Comparison of ENCODE assay signal across 9 mouse cellular contexts in genomic region chr5:122621376-122621886, GRCm38 (mm10). TPM values are rescaled to one million over a fixed set of nuclear protein-coding genes. Genes with fewer than 3 reads are reported as not detected.
DNase-seq lines count a peak whose midpoint lies in the region; ATAC-seq and TF ChIP-seq lines count a peak whose summit lies in the region.
"Had no signal": no experiment of that assay in that cellular context is flagged by ENCODE, and none has a peak within 500 bp of the region (broad histone marks: within the 10 kb centered on the region; RNA-seq: fewer than 3 reads in every experiment).

No protein-coding gene starts in this region.

- no peaks in the 10 kb centered on the region for H3K27me3 ChIP-seq in midbrain, embryonic 10.5 days (ENCODE audit: low read depth, poor library complexity, severe bottlenecking)
- H3K27me3 ChIP-seq in midbrain, embryonic 11.5 days (ENCODE audit: control insufficient read depth, insufficient read depth, low read length) = no peaks in the 10 kb centered on the region
- no peaks in the 10 kb centered on the region for H3K27me3 ChIP-seq in embryonic facial prominence, embryonic 14.5 days (replicated peaks; ENCODE audit: control insufficient read depth, insufficient read depth, low read length)
- H3K27me3 ChIP-seq in heart, postnatal 0 days (ENCODE audit: control insufficient read depth, insufficient read depth, low read length) = no peaks in the 10 kb centered on the region
- H3K27me3 ChIP-seq in limb, embryonic 10.5 days (ENCODE audit: low read depth, poor library complexity, severe bottlenecking) = no peaks in the 10 kb centered on the region

- WGBS in midbrain, embryonic 10.5 days = 37% methylated on average over 7 of the region's 7 CpGs
- WGBS in midbrain, embryonic 11.5 days = 37% methylated on average over 7 of the region's 7 CpGs
- WGBS in embryonic facial prominence, embryonic 14.5 days = 9% methylated on average over 7 of the region's 7 CpGs
- 9% methylated on average over 7 of the region's 7 CpGs for WGBS in heart, postnatal 0 days
- WGBS in limb, embryonic 10.5 days = 3% methylated on average over 7 of the region's 7 CpGs

- peak; percentile 5; the same call in 1 of the 2 replicates for TF ChIP-seq CTCF in heart, postnatal 0 days (IDR thresholded peaks at IDR 0.05; ENCODE audit: low read depth)

- peak overlapping the region; percentile 72; the same call in 1 of the 2 replicates for H3K27ac ChIP-seq in midbrain, embryonic 10.5 days (replicated peaks)
- no peak overlapping the region for H3K27ac ChIP-seq in midbrain, embryonic 11.5 days (ENCODE audit: low read depth, low read length)
- H3K27ac ChIP-seq in embryonic facial prominence, embryonic 14.5 days (replicated peaks; ENCODE audit: low read depth, low read length) = peak overlapping the region; percentile 80
- peak overlapping the region; percentile 98 for H3K27ac ChIP-seq in heart, postnatal 0 days (ENCODE audit: low read depth)
- peak overlapping the region; percentile 92 for H3K27ac ChIP-seq in limb, embryonic 10.5 days
- H3K27ac ChIP-seq: liver, embryonic 14.5 days had no signal

- ATAC-seq in midbrain, embryonic 11.5 days (ENCODE audit: low FRiP score) = no peak
- peak; percentile 88 for ATAC-seq in embryonic facial prominence, embryonic 14.5 days (ENCODE audit: low read depth)
- peak; percentile 93 for ATAC-seq in heart, postnatal 0 days (ENCODE audit: insufficient read depth, low read depth)
- no peak for ATAC-seq in erythroblast, adult 5-6 weeks (replicated peaks; ENCODE audit: low FRiP score, poor library complexity, severe bottlenecking)
- ATAC-seq in cerebellum, adult (ENCODE audit: insufficient number of reproducible peaks, low FRiP score, low TSS enrichment) = no peak

- TF ChIP-seq EP300 in heart, postnatal 0 days (IDR thresholded peaks at IDR 0.05; ENCODE audit: low read depth) = peak; percentile 99

- no peak overlapping the region for H3K9ac ChIP-seq in midbrain, embryonic 11.5 days (ENCODE audit: low read length)
- H3K9ac ChIP-seq in embryonic facial prominence, embryonic 14.5 days (ENCODE audit: low read depth, low read length) = no peak overlapping the region
- no peak overlapping the region; the same call in 1 of the 2 replicates for H3K9ac ChIP-seq in heart, postnatal 0 days (replicated peaks; ENCODE audit: low read depth, low read length)
- H3K9ac ChIP-seq: liver, embryonic 14.5 days had no signal

- no peaks in the 10 kb centered on the region for H3K9me3 ChIP-seq in midbrain, embryonic 10.5 days (replicated peaks)
- no peaks in the 10 kb centered on the region for H3K9me3 ChIP-seq in midbrain, embryonic 11.5 days (ENCODE audit: control insufficient read depth, low read length)
- no peaks in the 10 kb centered on the region for H3K9me3 ChIP-seq in embryonic facial prominence, embryonic 14.5 days (ENCODE audit: control insufficient read depth, low read length)
- H3K9me3 ChIP-seq in heart, postnatal 0 days (replicated peaks; ENCODE audit: control insufficient read depth, low read length) = no peaks in the 10 kb centered on the region
- no peaks in the 10 kb centered on the region; the same call in 1 of the 2 replicates for H3K9me3 ChIP-seq in limb, embryonic 10.5 days (replicated peaks)

- no peaks in the 10 kb centered on the region for H3K36me3 ChIP-seq in midbrain, embryonic 10.5 days
- H3K36me3 ChIP-seq in midbrain, embryonic 11.5 days (ENCODE audit: control insufficient read depth, insufficient read depth, low read length) = no peaks in the 10 kb centered on the region
- no peaks in the 10 kb centered on the region for H3K36me3 ChIP-seq in embryonic facial prominence, embryonic 14.5 days (ENCODE audit: control insufficient read depth, insufficient read depth, low read length)
- no peaks in the 10 kb centered on the region for H3K36me3 ChIP-seq in heart, postnatal 0 days (replicated peaks; ENCODE audit: control insufficient read depth, insufficient read depth, low read length)
- H3K36me3 ChIP-seq in limb, embryonic 10.5 days = no peaks in the 10 kb centered on the region

- no peak overlapping the region for H3K4me3 ChIP-seq in midbrain, embryonic 10.5 days
- H3K4me3 ChIP-seq in midbrain, embryonic 11.5 days (ENCODE audit: low read depth, low read length) = no peak overlapping the region
- H3K4me3 ChIP-seq in embryonic facial prominence, embryonic 14.5 days (ENCODE audit: low read depth, low read length) = no peak overlapping the region
- H3K4me3 ChIP-seq in heart, postnatal 0 days (ENCODE audit: low read depth, low read length) = no peak overlapping the region
- H3K4me3 ChIP-seq in limb, embryonic 10.5 days = peak overlapping the region; percentile 16

- H3K4me1 ChIP-seq in midbrain, embryonic 10.5 days = peaks cover 9% of the 10 kb centered on the region
- no peaks in the 10 kb centered on the region for H3K4me1 ChIP-seq in midbrain, embryonic 11.5 days (ENCODE audit: control insufficient read depth, insufficient read depth, low read length)
- peaks cover 14% of the 10 kb centered on the region; the same call in 1 of the 2 replicates for H3K4me1 ChIP-seq in embryonic facial prominence, embryonic 14.5 days (ENCODE audit: control insufficient read depth, insufficient read depth, low read length)
- H3K4me1 ChIP-seq in heart, postnatal 0 days (ENCODE audit: control insufficient read depth, insufficient read depth) = peaks cover 48% of the 10 kb centered on the region
- peaks cover 43% of the 10 kb centered on the region for H3K4me1 ChIP-seq in limb, embryonic 10.5 days

- DNase-seq in midbrain, embryonic 10.5 days (ENCODE audit: low spot score) = peak; percentile 43
- no peak for DNase-seq in midbrain, embryonic 11.5 days (ENCODE audit: low spot score, missing footprints)
- DNase-seq in embryonic facial prominence, embryonic 14.5 days (ENCODE audit: low spot score) = peak; percentile 90
- DNase-seq in heart, postnatal 0 days (ENCODE audit: low spot score) = peak; percentile 98
- DNase-seq in limb, embryonic 10.5 days (ENCODE audit: low spot score) = peak; percentile 75
- DNase-seq in ovary, adult 18-20 months (ENCODE audit: low spot score) = peak; percentile 37

- H3K4me2 ChIP-seq in midbrain, embryonic 11.5 days = no peak overlapping the region
- no peak overlapping the region for H3K4me2 ChIP-seq in embryonic facial prominence, embryonic 14.5 days (ENCODE audit: low read depth, low read length)
- H3K4me2 ChIP-seq in heart, postnatal 0 days (ENCODE audit: low read depth, low read length) = no peak overlapping the region

RNA-seq across cellular contexts. Expression of gene Ift81, which starts 7.1 kb away (rescaled TPM):
- polyA plus RNA-seq in midbrain, embryonic 10.5 days (2016; fragmentation: Nextera tagmentation; extraction: Ambion mirVana) = 51.4 and 54.1 TPM in 2 replicates
- polyA plus RNA-seq in midbrain, embryonic 11.5 days (2014; fragmentation: Nextera tagmentation; extraction: Ambion mirVana) = 48.5 and 50.5 TPM in 2 replicates
- 36.7 and 38.7 TPM in 2 replicates for polyA plus RNA-seq in embryonic facial prominence, embryonic 14.5 days (2014; fragmentation: Nextera tagmentation; extraction: Ambion mirVana)
- 36.3 and 43.8 TPM in 2 replicates for total RNA-seq in heart, postnatal 0 days (2014; rRNA removed; ENCODE audit: low replicate concordance)
- polyA plus RNA-seq in heart, postnatal 0 days (2015; fragmentation: Nextera tagmentation; extraction: Ambion mirVana) = 50.3 and 51.6 TPM in 2 replicates
- 35.3 and 42.2 TPM in 2 replicates for polyA plus RNA-seq in limb, embryonic 10.5 days (2016; fragmentation: Nextera tagmentation; extraction: Ambion mirVana)
- not detected in 2 replicates for total RNA-seq in erythroblast, adult 5-6 weeks (2015; ENCODE audit: low replicate concordance)
- total RNA-seq in erythroblast, adult 5-6 weeks (2017; ENCODE audit: low replicate concordance) = 0.51 TPM in 1 of 2 replicates, not detected in the other

RNA-seq across cellular contexts. Expression of gene P2rx7, which starts 22.3 kb away (rescaled TPM):
- polyA plus RNA-seq in midbrain, embryonic 10.5 days (2016; fragmentation: Nextera tagmentation; extraction: Ambion mirVana) = 0.63 and 1.0 TPM in 2 replicates
- polyA plus RNA-seq in midbrain, embryonic 11.5 days (2014; fragmentation: Nextera tagmentation; extraction: Ambion mirVana) = 0.63 and 0.92 TPM in 2 replicates
- polyA plus RNA-seq in embryonic facial prominence, embryonic 14.5 days (2014; fragmentation: Nextera tagmentation; extraction: Ambion mirVana) = 2.1 and 2.3 TPM in 2 replicates
- 2.7 and 4.4 TPM in 2 replicates for total RNA-seq in heart, postnatal 0 days (2014; rRNA removed; ENCODE audit: low replicate concordance)
- 1.6 and 2.2 TPM in 2 replicates for polyA plus RNA-seq in heart, postnatal 0 days (2015; fragmentation: Nextera tagmentation; extraction: Ambion mirVana)
- polyA plus RNA-seq in limb, embryonic 10.5 days (2016; fragmentation: Nextera tagmentation; extraction: Ambion mirVana) = 0.08 TPM in 1 of 2 replicates, not detected in the other
- total RNA-seq in erythroblast, adult 5-6 weeks (2015; ENCODE audit: low replicate concordance) = 2.1 and 2.9 TPM in 2 replicates
- total RNA-seq in erythroblast, adult 5-6 weeks (2017; ENCODE audit: low replicate concordance) = 1.8 and 2.1 TPM in 2 replicates

Comparison
In these comparisons a context has a peak if more than half of its experiments do, and no peak if none do; other contexts are left out.
1. ATAC-seq: peak in embryonic facial prominence, embryonic 14.5 days (single experiment) and heart, postnatal 0 days (single experiment); none in midbrain, embryonic 11.5 days (single experiment), erythroblast, adult 5-6 weeks (single experiment) and cerebellum, adult (single experiment).